Comparison of ENCODE assay signal across 9 mouse cellular contexts in genomic region chr4:117680963-117681362, GRCm38 (mm10). TPM values are rescaled to one million over a fixed set of nuclear protein-coding genes. Genes with fewer than 3 reads are reported as not detected.
DNase-seq lines count a peak whose midpoint lies in the region; ATAC-seq and TF ChIP-seq lines count a peak whose summit lies in the region.
"Had no signal": no experiment of that assay in that cellular context is flagged by ENCODE, and none has a peak within 500 bp of the region (broad histone marks: within the 10 kb centered on the region; RNA-seq: fewer than 3 reads in every experiment).

No protein-coding gene starts in this region.

- H3K9me3 ChIP-seq in hindbrain, embryonic 16.5 days (ENCODE audit: control insufficient read depth, low read length), result no peaks in the 10 kb centered on the region
- no peaks in the 10 kb centered on the region for H3K9me3 ChIP-seq in midbrain, embryonic 16.5 days (replicated peaks; ENCODE audit: control insufficient read depth, low read length, poor library complexity, severe bottlenecking)

- no peak overlapping the region for H3K9ac ChIP-seq in hindbrain, embryonic 16.5 days (ENCODE audit: low read depth, low read length)
- H3K9ac ChIP-seq in midbrain, embryonic 16.5 days (ENCODE audit: low read depth, low read length), result no peak overlapping the region

- intact Hi-C loops in left cerebral cortex, adult 2 months (cut with DNase I), result no loop called here
- intact Hi-C loops in left cerebral cortex, postnatal 14 days (cut with DNase I), result no loop called here

- 0 out of 2 replicates have a peak, but pooled peaks have one; percentile 33 for ATAC-seq in common myeloid progenitor, adult 5-6 weeks (replicated peaks; ENCODE audit: low read depth, poor library complexity, severe bottlenecking)
- ATAC-seq in hindbrain, embryonic 16.5 days, result no peak
- ATAC-seq in midbrain, embryonic 16.5 days, result no peak
- ATAC-seq in activated CD4-positive, CD25-positive, alpha-beta regulatory T cell, adult 4 months, result no peak

- H3K36me3 ChIP-seq in hindbrain, embryonic 16.5 days (ENCODE audit: control insufficient read depth, insufficient read depth, low read length), result peaks cover 15% of the 10 kb centered on the region
- peaks cover 8% of the 10 kb centered on the region; the same call in 1 of the 2 replicates for H3K36me3 ChIP-seq in midbrain, embryonic 16.5 days (ENCODE audit: control insufficient read depth, insufficient read depth, low read length)

- WGBS in hindbrain, embryonic 16.5 days, result 73% methylated on average over 6 of the region's 6 CpGs
- WGBS in midbrain, embryonic 16.5 days, result 82% methylated on average over 6 of the region's 6 CpGs

- no peak for DNase-seq in left cerebral cortex, adult 2 months (ENCODE audit: extremely low spot score in 1 of 2, low spot score in 2 of 2)
- DNase-seq in left cerebral cortex, postnatal 14 days (ENCODE audit: low spot score in 2 of 2), result no peak
- DNase-seq in embryo, embryonic 11 days, result no peak
- DNase-seq in testis, postnatal 10 days (ENCODE audit: low spot score), result no peak
- DNase-seq: kidney, postnatal 10 days had no signal

- H3K4me2 ChIP-seq in hindbrain, embryonic 16.5 days (ENCODE audit: low read length), result peak overlapping the region; percentile 76
- peak overlapping the region; percentile 96 for H3K4me2 ChIP-seq in midbrain, embryonic 16.5 days (ENCODE audit: low read length)

- H3K27me3 ChIP-seq in hindbrain, embryonic 16.5 days (replicated peaks; ENCODE audit: control insufficient read depth, insufficient read depth, low read length), result no peaks in the 10 kb centered on the region
- H3K27me3 ChIP-seq in midbrain, embryonic 16.5 days (ENCODE audit: control insufficient read depth, insufficient read depth, low read depth, low read length), result no peaks in the 10 kb centered on the region

- no peak overlapping the region for H3K27ac ChIP-seq in left cerebral cortex, adult 2 months
- no peak overlapping the region for H3K27ac ChIP-seq in hindbrain, embryonic 16.5 days (ENCODE audit: low read depth, low read length)
- no peak overlapping the region for H3K27ac ChIP-seq in midbrain, embryonic 16.5 days (ENCODE audit: low read length)

- H3K4me3 ChIP-seq in left cerebral cortex, adult 2 months, result peak overlapping the region; percentile 90
- peak overlapping the region; percentile 68; the same call in 1 of the 2 replicates for H3K4me3 ChIP-seq in hindbrain, embryonic 16.5 days (ENCODE audit: low read length)
- H3K4me3 ChIP-seq in midbrain, embryonic 16.5 days (ENCODE audit: low read depth, low read length), result peak overlapping the region; percentile 92

- H3K4me1 ChIP-seq in hindbrain, embryonic 16.5 days (ENCODE audit: control insufficient read depth, insufficient read depth, low read depth, low read length), result peaks cover 11% of the 10 kb centered on the region
- peaks cover 16% of the 10 kb centered on the region for H3K4me1 ChIP-seq in midbrain, embryonic 16.5 days (ENCODE audit: control insufficient read depth, insufficient read depth, low read length)

- TF ChIP-seq CTCF in left cerebral cortex, adult 2 months (IDR thresholded peaks at IDR 0.05), result no peak

RNA-seq across cellular contexts. Expression of gene Dmap1, which starts 1.1 kb away (rescaled TPM):
- total RNA-seq in left cerebral cortex, adult 2 months (2021), result 10 to 100 TPM; 37.3 to 42.0 TPM
- total RNA-seq in left cerebral cortex, postnatal 14 days (2021), result 10 to 100 TPM; 35.9 to 36.0 TPM
- total RNA-seq in common myeloid progenitor, adult 5-6 weeks (2017), result 24.5 and 29.5 TPM in 2 replicates
- 77.7 and 80.5 TPM in 2 replicates for polyA plus RNA-seq in hindbrain, embryonic 16.5 days (2015; fragmentation: Nextera tagmentation; extraction: Ambion mirVana)
- polyA plus RNA-seq in midbrain, embryonic 16.5 days (2015; fragmentation: Nextera tagmentation; extraction: Ambion mirVana), result 81.9 and 83.3 TPM in 2 replicates
- polyA plus RNA-seq in activated CD4-positive, CD25-positive, alpha-beta regulatory T cell, adult 4 months (2017; shearing (Covaris generic)), result 10 to 100 TPM; 21.4 to 24.9 TPM

RNA-seq across cellular contexts. Expression of gene Gm12845, which starts 43.2 kb away (rescaled TPM):
- total RNA-seq in left cerebral cortex, adult 2 months (2021), result not detected
- total RNA-seq in left cerebral cortex, postnatal 14 days (2021), result not detected
- not detected in 2 replicates for total RNA-seq in common myeloid progenitor, adult 5-6 weeks (2017)
- not detected in 2 replicates for polyA plus RNA-seq in hindbrain, embryonic 16.5 days (2015; fragmentation: Nextera tagmentation; extraction: Ambion mirVana)
- not detected in 2 replicates for polyA plus RNA-seq in midbrain, embryonic 16.5 days (2015; fragmentation: Nextera tagmentation; extraction: Ambion mirVana)
- polyA plus RNA-seq in activated CD4-positive, CD25-positive, alpha-beta regulatory T cell, adult 4 months (2017; shearing (Covaris generic)), result not detected
